Mouse (Mus musculus) layer of hippocampus, adult 2 months (tissue): ENCODE measurements around the gene Il22. TPM values are rescaled to one million over a fixed set of nuclear protein-coding genes. Genes with fewer than 3 reads are reported as not detected.
"Not testable (repeated sequence)": the region's sequence is repeated elsewhere in the genome, so short reads cannot be mapped to it uniquely, and the experiment has no call there.

Source experiments
- DNase-seq, 2 experiments: peaks; one replicate each; pipeline ENCODE4 v3.0.0; 2022; ENCODE audit warnings: low spot score in 2 of 2
- H3K27ac ChIP-seq: fragments of 200-600 bp; 2 replicates; pipeline ENCODE4 v1.8.1; 2022
- H3K4me3 ChIP-seq: fragments of 200-600 bp; 2 replicates; pipeline ENCODE4 v1.8.1; 2022; ENCODE audit warnings: mild to moderate bottlenecking
- CTCF ChIP-seq: fragments of 200-600 bp; conservative IDR thresholded peaks from 2 replicates; pipeline ENCODE4 v1.8.1; 2022; ENCODE audit warnings: antibody characterized with exemption, mild to moderate bottlenecking, moderate library complexity
- total RNA-seq, 2 experiments: library from RNA; stranded (reverse); gene quantifications; 2 replicates each; pipeline ENCODE4 v1.2.3; 2021

The Il22 gene
- total RNA-seq, 2 experiments from 2014 or later: not detected

GRCm38 (mm10) chr10:118250852-118251295 lies 46.1 kb downstream of the Il22 start:
- Histone ChIP-seq H3K27ac (no peak overlapping the region), H3K4me3 (no peak overlapping the region)
- peak; percentile 7 to 18 for DNase-seq
- TF ChIP-seq CTCF: peak; percentile 64

- not testable (repeated sequence) for DNase-seq, H3K27ac ChIP-seq, H3K4me3 ChIP-seq
Measured at GRCm38 (mm10) chr10:118258388-118258787, 53.6 kb downstream of the Il22 start, which contains the start of gene Gm32802. TSS of gene Gm32802 (plus strand) at chr10:118258688.

Other genes with a start within 250 kb of the Il22 start
- 10 to 100 TPM in 1 of 2 experiments, 1 to 10 TPM in 1; 9.5 to 10.5 TPM for gene Mdm1, start 63.1 kb upstream of the Il22 start, total RNA-seq
- gene Gm32717, start 35.8 kb downstream of the Il22 start, total RNA-seq: under 1 TPM; 0.69 to 0.92 TPM
- under 1 TPM; 0.69 to 0.92 TPM for gene Gm32802, start 53.7 kb downstream of the Il22 start, total RNA-seq
- gene Iltifb, start 90.1 kb downstream of the Il22 start, total RNA-seq: not detected
- gene Gm9040, start 122.0 kb downstream of the Il22 start, total RNA-seq: not detected
- not detected for gene Gm9044, start 127.5 kb downstream of the Il22 start, total RNA-seq
- gene Gm9045, start 132.9 kb downstream of the Il22 start, total RNA-seq: not detected
- gene Gm9046, start 138.3 kb downstream of the Il22 start, total RNA-seq: not detected
- not detected for gene Gm9048, start 143.7 kb downstream of the Il22 start, total RNA-seq
- not detected for gene Gm9049, start 149.2 kb downstream of the Il22 start, total RNA-seq
- gene Ifng, start 236.1 kb downstream of the Il22 start, total RNA-seq: not detected